Mouse (Mus musculus) cerebellum, adult 9-11 months (tissue): ENCODE measurements around the gene Mrm3.

Experiments used
- DNase-seq: peaks from one replicate; pipeline ENCODE4 v3.0.0; 2022

The Mrm3 gene

GRCm38 (mm10) chr11:76291960-76292359 lies 48.4 kb downstream of the Mrm3 start:
- no peak for DNase-seq

DNA sequence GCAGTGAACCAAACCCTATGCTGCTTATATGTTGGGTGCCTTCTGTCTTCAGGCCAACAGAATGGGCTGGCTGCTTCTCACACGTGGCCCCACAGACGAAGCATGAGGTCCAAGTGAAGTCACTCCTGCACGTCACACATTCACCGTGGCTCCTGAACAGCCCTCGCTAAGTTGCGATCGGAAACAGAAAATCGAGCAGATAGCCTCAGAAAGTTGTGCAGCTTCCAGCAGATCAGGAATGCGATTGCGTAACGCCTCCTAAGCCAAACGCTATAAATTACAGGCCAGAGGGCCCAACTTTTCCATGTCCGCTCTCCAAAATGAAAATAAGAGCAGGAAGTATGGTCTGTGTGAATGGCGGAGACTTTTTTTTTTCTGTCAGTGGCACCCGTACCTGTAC lies 48.9 kb downstream of the Mrm3 start:
- no peak for DNase-seq

- no peak for DNase-seq
These were observed 49.3 kb downstream of the Mrm3 start for GRCm38 (mm10) chr11:76292831-76293230.

DNA sequence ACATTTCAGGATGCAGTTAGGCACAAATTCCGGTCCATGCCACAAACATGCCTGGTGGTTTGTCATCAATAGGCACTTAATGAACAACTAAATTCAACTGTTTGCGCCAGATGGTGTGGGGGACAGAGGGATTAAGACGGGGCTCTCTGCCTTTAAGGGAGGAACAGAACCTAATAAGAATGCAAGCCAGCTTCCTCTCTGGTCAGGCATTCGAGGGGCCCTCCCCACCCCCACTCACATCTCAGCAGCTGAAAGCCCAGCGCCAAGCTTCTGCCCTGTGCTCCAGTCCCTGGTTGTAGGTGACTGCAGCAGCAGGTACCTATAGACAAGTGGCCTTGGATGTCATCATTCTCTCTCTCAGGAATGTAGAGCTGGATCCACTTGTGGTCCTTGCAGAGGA lies 50.6 kb downstream of the Mrm3 start:
- DNase-seq: no peak

- no peak for DNase-seq
These were observed 51.3 kb downstream of the Mrm3 start for GRCm38 (mm10) chr11:76294836-76295235.

DNA sequence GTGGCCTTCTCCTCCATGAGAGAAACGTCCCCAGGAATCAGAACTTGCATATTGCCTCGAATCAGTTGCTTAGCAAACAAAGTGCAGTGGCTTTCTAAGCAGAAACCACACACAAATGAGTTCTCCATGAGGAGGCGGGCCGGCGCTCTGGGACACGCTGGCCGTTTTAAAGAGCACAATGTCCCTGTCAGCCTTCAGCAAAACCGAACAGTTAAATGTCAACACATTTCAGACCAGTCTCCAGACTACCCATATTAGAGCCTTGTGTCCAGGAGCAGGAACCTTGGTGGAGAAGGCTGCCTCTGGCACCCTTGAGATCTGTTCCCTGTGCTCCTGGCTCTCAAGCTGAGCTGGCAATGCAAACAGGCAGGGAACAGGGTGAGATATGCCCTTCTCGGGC lies 53.7 kb downstream of the Mrm3 start:
- DNase-seq: no peak

- no peak for DNase-seq
These were observed 55.0 kb downstream of the Mrm3 start for GRCm38 (mm10) chr11:76298457-76299000.
